Mouse (Mus musculus) neural tube, embryonic 14.5 days (tissue): Measurements from ENCODE around the gene 4930415O20Rik. TPM values are rescaled to one million over a fixed set of nuclear protein-coding genes. Genes with fewer than 3 reads are reported as not detected.

Source experiments
- ATAC-seq: fragments of 200-750 bp; cut with Nextera tagmentation; 2 replicates; pipeline ENCODE4 v1.8.0; 2017; ENCODE audit warnings: low read depth, mild to moderate bottlenecking, moderate TSS enrichment, moderate library complexity
- H3K27ac ChIP-seq: fragments of 300-500 bp; sonication (generic); 2 replicates; pipeline ENCODE4 v1.5.1; 2014; ENCODE audit warnings: low read depth, mild to moderate bottlenecking, control low read depth, low read length, moderate library complexity, mixed read lengths
- H3K27me3 ChIP-seq: fragments of 300-500 bp; sonication (generic); 2 replicates; pipeline ENCODE4 v1.6.1; 2014; ENCODE audit warnings: low read length; ENCODE audit not compliant: control insufficient read depth, insufficient read depth
- H3K36me3 ChIP-seq: fragments of 300-500 bp; sonication (generic); 2 replicates; pipeline ENCODE4 v1.6.1; 2014; ENCODE audit warnings: low read length, mixed read lengths; ENCODE audit not compliant: control insufficient read depth, insufficient read depth
- H3K4me1 ChIP-seq: fragments of 300-500 bp; sonication (generic); 2 replicates; pipeline ENCODE4 v1.6.1; 2014; ENCODE audit warnings: low read length; ENCODE audit not compliant: control insufficient read depth, insufficient read depth
- H3K4me2 ChIP-seq: fragments of 300-500 bp; sonication (generic); 2 replicates; pipeline ENCODE4 v1.6.1; 2014; ENCODE audit warnings: mild to moderate bottlenecking, low read depth, low read length, control low read depth
- H3K4me3 ChIP-seq: fragments of 300-500 bp; sonication (generic); 2 replicates; pipeline ENCODE4 v1.5.1; 2014; ENCODE audit warnings: low read depth, low read length, control low read depth, mixed read lengths
- H3K9ac ChIP-seq: fragments of 300-500 bp; sonication (generic); replicated peaks from 2 replicates; pipeline ENCODE4 v1.6.1; 2014; ENCODE audit warnings: low read depth, mild to moderate bottlenecking, control low read depth, low read length, mixed read lengths
- H3K9me3 ChIP-seq: fragments of 300-500 bp; sonication (generic); 2 replicates; pipeline ENCODE4 v1.6.1; 2016; ENCODE audit warnings: low read length; ENCODE audit not compliant: control insufficient read depth
- WGBS: fragments of 180-500 bp; shearing (Covaris S2); extraction: QIAGEN DNeasy Blood & Tissue Kit; methylation state at CpG from one replicate; pipeline ENCODE4 v1.1.7; 2014; 5-methylcytosine and 5-hydroxymethylcytosine counted together
- polyA plus RNA-seq: library from polyadenylated mRNA; unstranded; fragments of >200 nt; fragmentation: Nextera tagmentation; extraction: Ambion mirVana; gene quantifications from 2 replicates; pipeline ENCODE4 v1.2.1, GENCODE M21; 2014

The 4930415O20Rik gene
- polyA plus RNA-seq, 1 experiment from 2014 or later = 0.40 TPM

DNA sequence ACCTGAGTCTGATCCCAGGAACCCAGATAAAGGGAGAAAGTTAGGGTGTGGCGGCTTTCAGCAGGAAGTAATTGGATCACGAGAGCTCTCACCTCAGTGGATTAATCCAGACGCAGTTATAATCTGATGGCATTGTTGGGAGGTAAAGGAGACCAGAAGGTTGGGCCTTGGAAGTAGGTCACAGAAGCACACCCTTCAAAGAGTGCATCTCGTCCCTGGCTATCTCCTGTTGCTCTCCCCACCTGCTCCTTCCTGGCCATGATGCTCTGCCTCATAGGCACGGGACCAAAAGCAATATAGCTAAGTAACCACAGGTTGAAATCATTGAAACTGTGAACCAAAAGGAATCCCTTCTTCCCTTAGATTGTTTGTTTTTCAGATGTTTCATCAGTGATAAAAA lies 13.6 kb upstream of the 4930415O20Rik start:
- Histone ChIP-seq H3K4me3 (no peak overlapping the region), H3K4me1 (no peaks in the 10 kb centered on the region), H3K36me3 (peaks cover 38% of the 10 kb centered on the region), H3K4me2 (no peak overlapping the region), H3K9me3 (no peaks in the 10 kb centered on the region), H3K27me3 (no peaks in the 10 kb centered on the region), H3K27ac (no peak overlapping the region), H3K9ac (no peak overlapping the region)
- ATAC-seq = no peak
- 94% methylated on average over 5 of the region's 5 CpGs for WGBS

DNA sequence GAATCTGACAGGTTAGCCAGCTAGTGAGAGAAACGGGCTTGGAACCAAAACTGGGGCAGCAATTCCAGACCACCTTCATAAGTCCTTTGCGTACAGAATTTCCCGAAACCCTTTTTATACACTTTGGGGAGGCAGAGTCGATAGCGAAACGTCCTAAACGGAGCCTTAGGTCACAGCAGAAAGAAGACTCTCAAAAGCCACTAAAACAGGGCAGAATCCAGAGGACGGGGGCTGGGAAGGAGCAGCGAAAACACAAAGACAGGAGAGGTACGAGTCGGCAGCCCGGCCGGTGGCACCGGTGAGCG lies 3.9 kb upstream of the 4930415O20Rik start:
- H3K4me3 ChIP-seq = peak overlapping the region; percentile 84
- ATAC-seq = no peak
- 2% methylated on average over 15 of the region's 15 CpGs for WGBS
- no peaks in the 10 kb centered on the region; the same call in 1 of the 2 replicates for H3K36me3 ChIP-seq
- H3K27me3 ChIP-seq = no peaks in the 10 kb centered on the region
- H3K9ac ChIP-seq = peak overlapping the region; percentile 82
- H3K4me1 ChIP-seq = peaks cover 26% of the 10 kb centered on the region
- H3K27ac ChIP-seq = peak overlapping the region; percentile 94
- H3K9me3 ChIP-seq = no peaks in the 10 kb centered on the region
- peak overlapping the region; percentile 83 for H3K4me2 ChIP-seq

DNA sequence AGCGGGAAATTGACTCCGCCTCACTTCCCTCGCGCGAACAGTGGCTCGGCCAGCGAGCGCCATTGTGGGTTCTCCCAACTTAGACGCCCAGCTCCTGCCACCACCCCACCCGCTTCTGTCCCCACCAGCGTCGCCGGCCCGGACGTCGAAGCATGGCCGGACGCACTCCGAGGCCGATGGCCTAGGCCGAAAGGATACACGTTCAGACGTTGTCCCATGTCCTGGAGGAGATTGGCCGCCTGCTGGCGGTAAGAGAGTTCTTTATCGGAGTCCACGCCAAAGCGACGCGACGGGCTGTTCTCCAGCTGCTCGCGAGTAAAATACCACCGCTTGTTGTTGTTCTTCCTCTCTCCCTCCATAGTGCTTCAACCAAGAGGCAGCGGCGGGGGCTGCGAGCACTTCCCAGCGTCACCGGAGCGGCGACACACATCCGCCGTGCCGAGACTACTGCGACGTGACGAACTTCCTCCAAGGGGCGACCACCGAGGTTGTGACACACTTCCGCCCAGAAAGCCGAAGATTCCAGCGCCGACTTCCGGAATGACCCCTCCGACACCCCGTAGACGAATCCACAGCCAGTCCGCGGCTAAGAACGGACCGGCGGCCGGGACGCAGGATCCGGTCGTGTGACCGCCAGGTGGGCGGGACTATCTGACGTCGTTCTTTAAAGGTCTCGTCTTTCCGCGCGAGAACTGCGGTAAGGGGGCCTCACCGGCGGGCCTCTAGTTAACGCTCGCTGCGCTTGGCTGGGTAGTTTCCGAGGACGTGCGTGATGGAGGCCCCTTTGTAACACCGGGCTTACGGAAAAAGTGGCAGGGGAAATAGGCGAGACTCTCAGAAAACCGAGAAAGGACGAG lies 3.3 kb upstream of the 4930415O20Rik start:
- Histone ChIP-seq H3K27me3 (no peaks in the 10 kb centered on the region), H3K27ac (peak overlapping the region; percentile 94), H3K4me1 (peaks cover 26% of the 10 kb centered on the region), H3K36me3 (no peaks in the 10 kb centered on the region; the same call in 1 of the 2 replicates), H3K9me3 (no peaks in the 10 kb centered on the region), H3K9ac (peak overlapping the region; percentile 87), H3K4me3 (peak overlapping the region; percentile 84), H3K4me2 (peak overlapping the region; percentile 83)
- peak; percentile 97 for ATAC-seq
- under 1% methylated on average over 88 of the region's 88 CpGs for WGBS

DNA sequence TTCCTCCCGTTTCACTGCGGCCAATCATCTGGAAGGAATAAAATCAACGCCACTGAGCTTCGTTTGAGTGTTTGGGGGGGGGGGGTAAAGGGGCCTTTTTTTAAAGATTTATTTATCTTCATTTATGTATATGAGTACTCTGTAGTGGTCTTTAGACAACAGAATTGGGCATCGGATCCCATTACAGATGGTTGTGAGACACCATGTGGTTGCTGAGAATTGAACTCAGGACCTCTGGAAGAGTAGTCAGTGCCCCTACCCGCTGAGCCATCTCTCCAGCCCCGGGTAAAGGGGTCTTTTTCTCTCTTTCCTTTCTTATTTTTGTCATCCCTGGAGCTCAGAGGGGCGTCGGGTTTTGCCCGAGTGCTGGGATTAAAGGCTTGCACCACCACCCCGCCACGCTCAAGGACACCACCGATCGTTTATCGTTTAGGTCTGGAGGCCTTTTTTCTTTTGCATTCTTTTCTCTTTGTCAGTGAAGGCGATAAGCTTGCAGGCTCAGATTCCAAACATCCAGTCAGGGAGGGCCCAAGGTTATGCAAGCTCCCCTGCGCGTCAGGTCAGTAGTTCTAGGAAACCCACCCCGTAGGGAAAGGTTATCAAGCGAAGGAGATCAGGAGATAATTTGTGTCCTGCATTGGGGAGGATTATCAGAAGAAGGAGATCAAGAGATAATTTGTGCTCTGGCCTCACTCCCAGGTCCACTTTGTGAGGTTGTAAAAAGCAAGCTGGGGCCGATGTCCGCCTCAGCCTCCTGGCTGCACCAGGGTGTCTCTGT lies 2.4 kb upstream of the 4930415O20Rik start:
- ATAC-seq = peak; percentile 23; the same call in 1 of the 2 replicates
- peaks cover 26% of the 10 kb centered on the region for H3K4me1 ChIP-seq
- WGBS = 9% methylated on average over 22 of the region's 22 CpGs
- H3K9ac ChIP-seq = peak overlapping the region; percentile 87
- no peaks in the 10 kb centered on the region for H3K9me3 ChIP-seq
- no peaks in the 10 kb centered on the region; the same call in 1 of the 2 replicates for H3K36me3 ChIP-seq
- H3K4me2 ChIP-seq = peak overlapping the region; percentile 67
- peak overlapping the region; percentile 84 for H3K4me3 ChIP-seq
- H3K27ac ChIP-seq = peak overlapping the region; percentile 93
- H3K27me3 ChIP-seq = no peaks in the 10 kb centered on the region

- Histone ChIP-seq H3K4me1 (peaks cover 26% of the 10 kb centered on the region), H3K4me2 (peak overlapping the region; percentile 67), H3K9me3 (no peaks in the 10 kb centered on the region), H3K27ac (no peak overlapping the region), H3K36me3 (no peaks in the 10 kb centered on the region), H3K9ac (peak overlapping the region; percentile 87), H3K4me3 (peak overlapping the region; percentile 84; the same call in 1 of the 2 replicates), H3K27me3 (no peaks in the 10 kb centered on the region)
- no peak for ATAC-seq
- WGBS = 76% methylated on average over 7 of the region's 7 CpGs
Measured at GRCm38 (mm10) chr15:98569216-98569615, 1.6 kb upstream of the 4930415O20Rik start.

GRCm38 (mm10) chr15:98569795-98570365 lies 924 bp upstream of the 4930415O20Rik start:
- Histone ChIP-seq H3K4me1 (peaks cover 25% of the 10 kb centered on the region), H3K4me3 (0 out of 2 replicates have a peak overlapping the region, but pooled peaks have one; percentile 1), H3K27me3 (no peaks in the 10 kb centered on the region), H3K27ac (no peak overlapping the region), H3K9ac (no peak overlapping the region), H3K4me2 (no peak overlapping the region), H3K36me3 (no peaks in the 10 kb centered on the region), H3K9me3 (no peaks in the 10 kb centered on the region)
- WGBS = 91% methylated on average over 4 of the region's 4 CpGs
- no peak for ATAC-seq

GRCm38 (mm10) chr15:98573293-98573692 lies 2.5 kb downstream of the 4930415O20Rik start:
- Histone ChIP-seq H3K36me3 (no peaks in the 10 kb centered on the region), H3K4me3 (no peak overlapping the region), H3K9ac (no peak overlapping the region), H3K4me1 (peaks cover 7% of the 10 kb centered on the region; the same call in 1 of the 2 replicates), H3K27me3 (no peaks in the 10 kb centered on the region), H3K4me2 (no peak overlapping the region), H3K27ac (no peak overlapping the region), H3K9me3 (no peaks in the 10 kb centered on the region)
- no peak for ATAC-seq
- 71% methylated on average over 4 of the region's 4 CpGs for WGBS

DNA sequence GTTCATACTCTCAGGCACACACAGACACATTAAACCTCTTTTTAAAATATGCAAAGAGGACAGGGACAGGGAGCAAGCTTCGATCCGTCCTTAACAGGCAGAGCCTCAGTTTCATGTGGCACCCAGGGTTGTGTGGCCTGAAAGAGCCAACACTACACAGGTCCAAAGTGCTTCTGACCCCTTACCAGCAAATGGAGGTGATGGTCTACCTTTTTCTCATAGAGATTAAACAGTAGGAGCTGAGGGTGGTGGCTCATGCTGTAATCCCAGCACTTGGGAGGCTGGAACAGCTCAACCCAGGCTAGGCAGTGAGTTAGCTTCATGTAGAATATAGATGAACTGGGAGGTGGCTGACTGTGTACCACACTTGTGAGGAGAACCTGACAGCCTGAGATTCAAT lies 8.5 kb downstream of the 4930415O20Rik start:
- Histone ChIP-seq H3K36me3 (no peaks in the 10 kb centered on the region), H3K4me2 (no peak overlapping the region), H3K4me3 (no peak overlapping the region), H3K27ac (no peak overlapping the region), H3K9me3 (no peaks in the 10 kb centered on the region), H3K4me1 (no peaks in the 10 kb centered on the region), H3K9ac (no peak overlapping the region), H3K27me3 (no peaks in the 10 kb centered on the region)
- ATAC-seq = no peak
- WGBS = 82% methylated on average over 2 of the region's 2 CpGs
